Comparison of ENCODE assay signal across 9 mouse cellular contexts in the genomic region with DNA sequence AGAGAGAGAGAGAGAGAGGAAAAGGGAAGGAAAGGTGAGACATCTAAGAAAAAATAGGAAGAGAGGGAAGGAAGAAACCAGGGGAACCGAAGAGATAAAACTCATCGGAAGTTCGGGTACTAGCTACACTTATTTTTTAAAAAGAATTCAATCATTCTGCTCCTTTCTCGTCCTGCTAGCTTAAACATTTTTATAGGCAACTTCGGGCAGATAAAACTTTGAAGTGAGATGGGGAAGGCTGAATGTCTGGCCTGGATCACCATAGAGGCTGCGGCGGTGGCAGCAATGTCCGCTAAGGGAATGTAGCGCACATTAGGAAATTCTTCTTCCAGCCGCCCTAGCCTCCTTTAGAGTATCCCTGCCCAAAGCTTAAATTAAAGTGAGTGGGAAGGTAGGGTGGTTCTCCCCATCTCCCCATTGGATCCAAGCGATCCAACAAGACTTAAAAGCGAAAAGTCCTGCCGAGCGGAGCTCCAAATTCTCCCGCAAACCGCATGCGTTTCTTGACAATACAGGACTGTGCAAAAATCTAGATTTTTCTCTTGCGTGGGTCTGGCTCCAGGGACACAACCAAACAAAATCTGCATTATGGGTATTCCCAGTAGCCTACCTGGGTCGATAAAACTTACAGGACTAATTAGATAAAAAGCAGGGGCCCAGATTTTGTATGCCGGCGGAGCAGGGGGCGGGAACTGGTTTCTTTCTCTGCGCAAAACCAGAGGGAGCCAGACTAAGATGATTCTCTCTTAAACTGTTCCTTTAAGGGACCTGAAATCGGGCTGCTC. TPM values are rescaled to one million over a fixed set of nuclear protein-coding genes. Genes with fewer than 3 reads are reported as not detected.
DNase-seq lines count a peak whose midpoint lies in the region; ATAC-seq and TF ChIP-seq lines count a peak whose summit lies in the region.
"Had no signal": no experiment of that assay in that cellular context is flagged by ENCODE, and none has a peak within 500 bp of the region (broad histone marks: within the 10 kb centered on the region; RNA-seq: fewer than 3 reads in every experiment).

No protein-coding gene starts in this region.

- no peak for ATAC-seq in liver, embryonic 12.5 days
- no peak for ATAC-seq in stomach, postnatal 0 days (ENCODE audit: low FRiP score, low TSS enrichment)

- H3K27ac ChIP-seq in heart, embryonic 10.5 days, result no peak overlapping the region
- H3K27ac ChIP-seq in liver, embryonic 12.5 days, result no peak overlapping the region
- H3K27ac ChIP-seq in stomach, postnatal 0 days (replicated peaks), result no peak overlapping the region
- H3K27ac ChIP-seq: liver, embryonic 15.5 days had no signal

- H3K4me3 ChIP-seq in heart, embryonic 10.5 days, result peak overlapping the region; percentile 53
- H3K4me3 ChIP-seq in liver, embryonic 12.5 days, result no peak overlapping the region; the same call in 1 of the 2 replicates
- H3K4me3 ChIP-seq in stomach, postnatal 0 days (ENCODE audit: low read depth, low read length), result peak overlapping the region; percentile 21
- H3K4me3 ChIP-seq: liver, embryonic 15.5 days had no signal

- 2% methylated on average over 24 of the region's 24 CpGs for WGBS in heart, embryonic 10.5 days
- 3% methylated on average over 24 of the region's 24 CpGs for WGBS in liver, embryonic 12.5 days (ENCODE audit: insufficient replicate concordance)
- WGBS in stomach, postnatal 0 days, result 4% methylated on average over 24 of the region's 24 CpGs

- H3K36me3 ChIP-seq in heart, embryonic 10.5 days, result no peaks in the 10 kb centered on the region
- no peaks in the 10 kb centered on the region for H3K36me3 ChIP-seq in liver, embryonic 12.5 days
- H3K36me3 ChIP-seq in stomach, postnatal 0 days (ENCODE audit: control insufficient read depth, insufficient read depth, low read length), result no peaks in the 10 kb centered on the region
- H3K36me3 ChIP-seq: liver, embryonic 15.5 days had no signal

- no peak for TF ChIP-seq CTCF in stomach, postnatal 0 days (IDR thresholded peaks at IDR 0.05; ENCODE audit: low read depth)

- H3K4me2 ChIP-seq in liver, embryonic 12.5 days, result peak overlapping the region; percentile 18
- H3K4me2 ChIP-seq in stomach, postnatal 0 days (replicated peaks; ENCODE audit: low read depth), result peak overlapping the region; percentile 42
- H3K4me2 ChIP-seq: liver, embryonic 15.5 days had no signal

- DNase-seq in heart, embryonic 10.5 days (ENCODE audit: low spot score), result no peak
- no peak for DNase-seq in heart, adult 9 months (ENCODE audit: low spot score in 2 of 2)
- peak; percentile 23 for DNase-seq in right cerebral cortex, postnatal 14 days
- no peak for DNase-seq in right cerebral cortex, postnatal 4 days
- no peak for DNase-seq in stomach, postnatal 0 days (ENCODE audit: low spot score)
- no peak for DNase-seq in adrenal gland, adult 2 months
- no peak for DNase-seq in spleen, postnatal 14 days (ENCODE audit: low spot score in 2 of 2)

- no peaks in the 10 kb centered on the region for H3K4me1 ChIP-seq in heart, embryonic 10.5 days
- H3K4me1 ChIP-seq in liver, embryonic 12.5 days, result no peaks in the 10 kb centered on the region
- no peaks in the 10 kb centered on the region for H3K4me1 ChIP-seq in stomach, postnatal 0 days (replicated peaks; ENCODE audit: control insufficient read depth, insufficient read depth)
- H3K4me1 ChIP-seq: liver, embryonic 15.5 days had no signal

- TF ChIP-seq EP300 in stomach, postnatal 0 days (optimal IDR thresholded peaks at IDR 0.05), result no peak

- no peaks in the 10 kb centered on the region for H3K9me3 ChIP-seq in heart, embryonic 10.5 days
- H3K9me3 ChIP-seq in liver, embryonic 12.5 days (replicated peaks), result no peaks in the 10 kb centered on the region
- no peaks in the 10 kb centered on the region for H3K9me3 ChIP-seq in stomach, postnatal 0 days (ENCODE audit: control insufficient read depth, low read length)
- H3K9me3 ChIP-seq: liver, embryonic 15.5 days had no signal

- peaks cover 85% of the 10 kb centered on the region for H3K27me3 ChIP-seq in heart, embryonic 10.5 days (ENCODE audit: insufficient read depth, poor library complexity, severe bottlenecking)
- H3K27me3 ChIP-seq in liver, embryonic 12.5 days (replicated peaks), result peaks cover 69% of the 10 kb centered on the region
- peaks cover 24% of the 10 kb centered on the region; the same call in 1 of the 2 replicates for H3K27me3 ChIP-seq in stomach, postnatal 0 days (ENCODE audit: control insufficient read depth, insufficient read depth, low read length)

- no peak overlapping the region for H3K9ac ChIP-seq in liver, embryonic 12.5 days
- no peak overlapping the region for H3K9ac ChIP-seq in stomach, postnatal 0 days (ENCODE audit: low read length)
- H3K9ac ChIP-seq: liver, embryonic 15.5 days had no signal

RNA-seq across cellular contexts. Expression of gene Foxg1, which starts 8.4 kb away (rescaled TPM):
- polyA plus RNA-seq in heart, embryonic 10.5 days (2016; fragmentation: Nextera tagmentation; extraction: Ambion mirVana), result 0.79 TPM in 1 of 2 replicates, not detected in the other
- 0.06 TPM in 1 of 2 replicates, not detected in the other for polyA plus RNA-seq in liver, embryonic 12.5 days (2016; fragmentation: Nextera tagmentation; extraction: Ambion mirVana)
- polyA plus RNA-seq in stomach, postnatal 0 days (2015; fragmentation: Nextera tagmentation; extraction: Ambion mirVana), result 0.12 TPM in 1 of 2 replicates, not detected in the other
- total RNA-seq in adrenal gland, adult 2 months (2021), result not detected
- not detected in 2 replicates for polyA plus RNA-seq in adrenal gland, adult 2 months (2012; rRNA removed)

RNA-seq across cellular contexts. Expression of gene Gm43517, which starts 11.0 kb away (rescaled TPM):
- polyA plus RNA-seq in heart, embryonic 10.5 days (2016; fragmentation: Nextera tagmentation; extraction: Ambion mirVana), result not detected in 2 replicates
- not detected in 2 replicates for polyA plus RNA-seq in liver, embryonic 12.5 days (2016; fragmentation: Nextera tagmentation; extraction: Ambion mirVana)
- not detected in 2 replicates for polyA plus RNA-seq in stomach, postnatal 0 days (2015; fragmentation: Nextera tagmentation; extraction: Ambion mirVana)
- total RNA-seq in adrenal gland, adult 2 months (2021), result not detected
- polyA plus RNA-seq in adrenal gland, adult 2 months (2012; rRNA removed), result not detected in 2 replicates
- polyA plus RNA-seq: liver, embryonic 15.5 days had no signal
